Mouse (Mus musculus): ENCODE measurements around the gene Limd1.

Limd1 gene

DNA sequence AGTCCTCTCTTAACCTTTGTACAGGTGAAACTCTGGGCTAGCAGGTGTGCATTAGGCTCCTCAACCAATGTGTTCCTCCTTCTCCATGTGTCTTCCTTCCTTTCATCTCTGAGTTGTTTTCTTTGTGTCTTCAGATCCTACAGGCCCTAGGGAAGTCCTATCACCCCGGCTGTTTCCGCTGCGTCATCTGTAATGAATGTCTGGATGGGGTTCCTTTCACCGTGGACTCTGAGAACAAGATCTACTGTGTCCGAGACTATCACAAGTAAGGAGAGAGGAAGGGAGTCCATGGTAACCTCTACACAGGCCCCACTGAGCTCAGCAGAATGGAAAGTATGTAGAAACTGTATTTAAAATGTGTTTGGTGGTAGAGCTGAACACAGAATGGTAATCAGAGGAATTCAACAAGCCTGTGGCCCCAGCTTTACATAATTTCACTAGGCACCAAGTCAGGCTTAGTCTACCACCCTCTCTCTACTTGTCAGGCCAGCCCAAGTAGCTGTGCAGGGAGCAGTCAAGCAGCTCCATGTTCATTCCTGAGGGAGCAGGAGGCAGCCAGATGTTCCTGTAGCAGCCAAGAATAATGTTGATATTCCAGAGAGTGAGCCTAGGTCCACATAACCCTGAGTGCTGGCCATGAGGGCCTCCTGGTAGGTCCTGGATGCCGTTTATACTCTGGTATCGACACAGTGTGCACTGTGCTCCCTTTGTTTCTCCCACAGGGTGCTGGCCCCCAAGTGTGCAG lies 38.3 kb downstream of the Limd1 start:
- DNase-seq (ENCODE audit: low read depth, low spot score), result no peak

DNA sequence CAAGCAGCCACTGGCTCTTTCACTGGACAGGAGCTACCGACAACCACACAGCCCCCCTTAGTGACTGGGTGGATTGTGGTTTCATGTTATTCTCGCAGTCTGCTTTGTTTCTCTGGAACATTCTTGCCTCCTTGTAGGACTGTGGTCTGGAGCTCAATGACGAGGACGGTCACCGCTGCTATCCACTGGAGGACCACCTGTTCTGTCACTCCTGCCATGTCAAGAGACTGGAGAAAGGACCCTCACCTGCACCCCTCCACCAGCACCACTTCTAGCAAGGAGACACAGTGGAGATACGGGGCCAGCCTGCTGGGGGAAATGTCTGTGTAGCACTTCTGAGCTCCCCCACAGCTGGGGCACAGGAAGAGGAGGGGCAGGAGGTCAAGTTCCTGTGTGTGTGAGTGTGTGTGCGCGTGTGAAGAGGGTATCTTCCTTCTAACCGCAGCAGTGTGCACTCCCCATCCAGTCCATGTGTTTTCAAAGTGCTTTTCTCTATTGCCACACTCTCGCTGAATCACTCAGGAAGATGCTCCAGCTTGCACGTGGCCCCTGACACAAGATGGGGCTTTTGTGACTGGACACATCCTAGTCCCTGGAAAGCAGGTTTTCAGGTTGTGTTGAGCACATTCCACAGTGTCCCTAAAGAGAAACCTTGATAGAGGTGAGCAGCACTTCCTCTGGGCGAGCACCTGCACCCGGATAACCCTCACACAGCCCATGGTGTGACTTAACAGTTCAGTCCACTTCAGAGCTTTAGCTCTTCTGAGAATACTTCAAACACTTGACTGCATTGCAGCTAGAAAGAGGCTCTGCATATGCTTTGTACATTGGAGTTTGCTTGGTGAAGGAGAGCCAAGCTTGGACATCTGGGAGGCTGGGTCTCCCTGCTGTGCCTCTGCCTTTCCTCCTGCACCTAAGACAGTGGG lies 40.7 kb downstream of the Limd1 start:
- DNase-seq (ENCODE audit: low read depth, low spot score), result no peak

DNA sequence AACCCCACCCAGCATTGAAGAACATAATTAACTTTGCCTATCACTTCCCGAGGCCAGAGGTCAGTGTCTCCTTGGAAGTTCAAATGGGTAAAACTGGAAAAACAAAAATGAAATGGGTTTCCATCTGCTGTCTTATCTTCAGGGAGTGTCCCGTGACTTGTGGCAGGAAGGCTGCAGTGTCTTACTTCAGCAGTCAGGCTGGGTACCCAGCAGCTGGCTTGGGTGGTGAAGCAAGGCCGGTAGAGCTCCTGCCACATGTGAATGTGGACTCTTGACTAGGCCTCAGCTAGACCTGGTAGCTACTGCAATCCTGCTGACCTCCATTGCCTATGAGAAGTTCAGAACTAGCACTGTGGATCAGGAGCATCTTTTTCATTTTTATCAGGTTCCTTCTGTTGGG lies 42.2 kb downstream of the Limd1 start:
- no peak for DNase-seq (ENCODE audit: low read depth, low spot score)

DNA sequence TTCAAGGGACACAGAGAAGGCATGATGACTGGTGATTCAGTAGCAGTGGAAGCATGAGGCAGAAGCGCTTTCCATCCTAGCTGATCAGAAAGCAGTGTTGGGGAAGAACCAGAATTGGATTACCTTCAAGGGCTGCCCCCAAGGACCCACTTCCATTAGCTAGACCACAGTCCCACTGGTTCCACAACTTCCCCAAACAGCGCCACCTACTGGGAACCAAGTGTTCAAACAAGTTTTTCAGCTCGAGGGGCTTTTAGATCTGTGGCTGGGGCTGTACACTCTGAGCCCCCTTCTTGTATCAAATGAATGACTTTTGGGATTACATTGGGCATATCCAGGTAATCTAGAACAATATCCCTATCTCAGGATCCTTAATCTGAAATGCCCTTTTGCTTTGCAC lies 45.2 kb downstream of the Limd1 start:
- DNase-seq (ENCODE audit: low read depth, low spot score), result peak; percentile 59

DNA sequence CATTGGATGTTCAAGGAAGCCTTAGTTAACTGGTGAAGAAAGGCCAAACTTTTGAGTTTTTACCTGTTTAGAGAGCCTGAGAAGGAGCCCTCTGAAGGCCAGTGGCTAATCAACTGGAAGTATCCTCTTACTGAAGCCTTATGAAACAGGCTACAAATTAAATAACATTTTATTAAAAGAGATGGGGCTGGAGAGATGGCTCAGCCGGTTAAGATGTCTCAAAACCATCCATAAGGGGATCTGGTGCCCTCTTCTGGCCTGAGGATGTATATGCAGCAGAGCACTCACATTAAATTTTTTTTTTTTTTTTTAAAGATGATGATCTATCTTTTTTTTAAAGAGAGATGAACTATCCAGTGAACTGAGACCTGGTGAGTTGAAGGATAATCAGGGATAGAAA lies 46.6 kb downstream of the Limd1 start:
- DNase-seq (ENCODE audit: low read depth, low spot score), result peak; percentile 65

DNA sequence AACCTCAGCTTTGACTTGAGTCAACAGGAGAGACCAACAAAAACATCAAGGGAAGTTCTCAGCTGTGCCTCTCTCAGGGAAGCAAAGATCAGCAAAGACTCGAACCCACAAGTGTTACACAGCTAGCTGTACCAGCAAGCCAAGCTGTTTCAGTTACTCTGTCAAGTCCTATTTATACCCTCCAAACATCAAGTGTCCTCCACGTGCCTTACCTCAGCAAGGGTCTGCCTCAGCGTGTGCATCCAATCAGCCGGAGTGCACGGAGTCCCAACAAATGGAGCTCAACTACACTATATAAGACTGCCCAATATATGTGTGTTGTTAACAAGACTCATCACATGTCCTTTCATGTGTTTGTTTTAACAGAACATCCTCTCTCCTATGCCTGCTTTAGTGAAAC lies 48.0 kb downstream of the Limd1 start:
- no peak for DNase-seq (ENCODE audit: low read depth, low spot score)

DNA sequence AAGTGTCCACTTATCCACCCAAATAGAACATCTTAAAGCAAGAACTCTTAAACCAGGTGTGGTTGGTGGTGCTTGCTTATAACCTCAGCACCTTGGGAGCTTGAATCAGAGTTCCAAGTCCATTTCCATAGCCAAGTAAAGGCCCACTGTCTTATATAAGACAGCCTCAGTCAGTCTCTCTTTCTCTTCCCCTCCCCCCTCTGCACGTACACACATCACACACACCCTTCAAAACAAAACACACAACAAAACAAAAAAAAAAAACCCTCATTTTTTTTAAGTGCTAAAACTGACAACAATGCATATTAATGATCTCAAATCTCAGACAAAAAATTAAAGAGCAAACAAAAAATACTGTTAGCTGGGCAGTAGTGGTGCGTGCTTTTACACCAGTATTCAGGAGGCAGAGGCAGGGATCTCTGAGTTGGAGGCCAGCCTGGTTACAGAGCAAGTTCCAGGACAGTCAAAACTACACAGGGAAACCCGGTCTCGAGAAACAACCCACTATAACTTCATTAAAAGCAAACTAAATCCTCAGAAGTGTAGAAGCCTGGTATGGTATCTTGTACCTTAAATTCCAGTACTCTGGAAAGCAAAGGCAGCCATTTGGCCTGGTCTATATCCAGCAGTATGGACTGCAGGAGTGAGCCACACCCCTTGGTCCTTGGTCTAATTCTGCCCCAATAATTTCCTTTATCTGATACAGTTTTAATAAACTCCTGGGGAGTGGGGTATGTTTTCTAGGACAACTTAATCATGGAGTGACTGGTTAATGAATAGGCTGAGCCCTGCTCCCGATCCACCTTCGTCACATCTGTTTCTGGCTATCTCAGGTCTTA lies 49.8 kb downstream of the Limd1 start:
- peak; percentile 46 for DNase-seq (ENCODE audit: low read depth, low spot score)

DNA sequence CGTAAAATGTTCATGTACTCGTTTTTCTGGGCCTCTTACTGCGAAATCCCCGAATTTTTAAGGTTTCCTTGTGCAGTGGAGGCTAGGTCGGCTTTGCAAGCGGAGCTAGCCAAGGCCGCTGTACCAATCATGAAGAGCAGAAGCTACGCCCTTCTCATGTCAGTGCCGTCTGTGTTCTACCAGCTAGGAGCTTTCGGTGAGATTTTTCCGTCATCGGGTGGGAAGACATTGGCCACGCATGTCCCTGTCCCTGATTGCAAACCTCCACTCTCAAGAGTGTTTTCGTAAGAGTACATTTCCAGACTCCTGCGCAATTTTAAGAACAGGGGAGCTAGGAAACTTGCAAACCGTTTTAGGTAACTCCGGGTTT lies 50.4 kb downstream of the Limd1 start:
- no peak for DNase-seq (ENCODE audit: low read depth, low spot score)

DNA sequence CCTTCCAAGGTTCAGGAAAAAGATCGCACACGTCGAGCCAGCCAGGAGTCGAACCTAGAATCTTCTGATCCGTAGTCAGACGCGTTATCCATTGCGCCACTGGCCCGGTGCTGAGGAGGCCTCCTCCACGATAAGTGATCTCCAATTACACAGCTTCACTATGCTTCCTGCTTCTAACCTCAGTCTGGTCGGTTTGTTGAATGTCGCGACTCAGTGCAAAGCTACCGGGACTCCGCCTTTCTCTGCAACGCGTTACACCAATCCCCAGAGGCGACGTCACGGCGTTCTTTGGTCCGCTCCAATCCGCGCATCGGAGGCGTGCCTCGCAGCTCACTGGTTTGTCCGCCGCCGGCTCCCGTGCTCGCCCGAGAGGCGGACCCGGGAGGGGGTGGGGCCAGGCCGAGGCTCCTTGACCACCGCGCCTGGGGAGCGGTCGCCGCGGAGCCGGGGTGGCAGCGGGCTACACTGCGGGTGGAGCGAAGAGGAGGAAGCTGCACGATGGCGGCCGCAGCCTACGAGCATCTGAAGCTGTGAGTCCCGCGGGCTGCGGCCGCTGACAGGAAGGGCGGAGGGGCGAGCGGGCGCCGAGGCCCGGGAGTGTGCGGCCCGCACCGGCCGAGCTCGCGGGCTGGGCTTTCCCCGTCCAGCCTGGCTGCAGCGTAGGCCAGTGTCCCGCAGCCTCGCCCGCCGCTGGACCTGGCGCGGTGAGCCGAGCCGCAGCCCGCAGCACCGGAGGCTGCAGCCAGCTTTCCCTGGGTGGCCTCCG lies 51.1 kb downstream of the Limd1 start, which contains the start of gene Sacm1l:
Gene Sacm1l (plus strand): TSS at position 368 of the 766 bp plus-strand sequence.
- DNase-seq (ENCODE audit: low read depth, low spot score), result peak; percentile 99

DNA sequence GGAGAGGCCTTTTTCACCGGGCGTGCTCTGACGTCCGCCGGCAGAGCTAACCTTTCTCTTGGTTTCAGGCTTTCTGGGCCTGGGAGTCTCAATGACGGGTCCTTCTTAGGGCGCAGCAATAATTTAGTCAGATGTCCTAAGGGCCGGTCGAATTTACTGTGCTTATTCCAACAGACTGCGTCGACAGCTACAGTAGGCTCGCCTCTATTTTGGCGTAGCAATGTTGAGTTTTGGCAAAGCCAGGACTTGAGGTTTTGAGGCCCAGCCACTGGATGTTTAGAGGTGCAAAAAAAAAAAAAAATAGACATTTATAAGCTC lies 51.6 kb downstream of the Limd1 start:
- DNase-seq (ENCODE audit: low read depth, low spot score), result peak; percentile 58

DNA sequence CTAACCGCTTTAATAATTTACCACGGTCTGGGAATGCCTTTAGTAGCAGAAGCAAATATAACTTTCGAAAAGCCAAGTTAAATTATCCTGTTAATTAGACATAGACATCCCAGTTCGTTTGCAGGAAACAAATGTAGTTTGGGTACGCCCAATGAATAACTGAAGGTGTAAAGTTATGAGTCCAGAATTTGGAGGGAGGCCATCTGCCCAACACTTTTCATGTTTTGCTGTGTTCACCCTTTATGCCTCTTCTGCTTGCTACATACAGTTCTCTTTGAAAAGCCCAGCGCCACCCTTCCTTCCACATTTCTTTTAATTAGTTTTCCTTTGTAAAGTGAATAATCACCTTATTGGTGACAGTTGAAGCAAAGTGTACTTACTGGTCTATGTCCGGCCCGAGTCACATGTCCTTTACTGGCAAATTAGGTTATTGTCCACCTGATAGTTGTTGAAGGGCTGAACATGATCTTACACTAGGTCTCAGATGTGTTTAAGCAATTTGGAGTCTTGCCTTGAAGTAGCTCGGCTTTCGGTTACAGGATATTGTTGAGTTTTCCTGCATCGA lies 52.1 kb downstream of the Limd1 start:
- no peak for DNase-seq (ENCODE audit: low read depth, low spot score)

DNA sequence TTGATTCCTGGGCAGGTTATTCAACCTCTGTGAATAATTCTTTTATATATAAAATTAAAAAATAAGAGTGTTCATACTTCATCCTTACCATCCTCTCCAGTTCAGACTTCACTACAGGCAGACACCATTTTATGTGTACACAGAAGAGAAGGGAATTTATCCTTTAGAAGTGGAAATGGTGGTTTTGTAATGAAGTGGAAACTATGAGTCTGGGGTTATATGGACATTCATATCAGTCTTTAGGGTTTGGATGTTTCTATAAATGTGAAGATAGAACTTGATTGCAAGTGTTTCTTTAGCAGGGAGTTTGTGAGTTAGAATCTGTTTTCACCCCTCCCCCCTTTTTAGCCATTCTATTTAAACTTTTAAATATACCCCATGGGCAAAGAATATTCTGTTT lies 52.7 kb downstream of the Limd1 start:
- DNase-seq (ENCODE audit: low read depth, low spot score), result no peak

DNA sequence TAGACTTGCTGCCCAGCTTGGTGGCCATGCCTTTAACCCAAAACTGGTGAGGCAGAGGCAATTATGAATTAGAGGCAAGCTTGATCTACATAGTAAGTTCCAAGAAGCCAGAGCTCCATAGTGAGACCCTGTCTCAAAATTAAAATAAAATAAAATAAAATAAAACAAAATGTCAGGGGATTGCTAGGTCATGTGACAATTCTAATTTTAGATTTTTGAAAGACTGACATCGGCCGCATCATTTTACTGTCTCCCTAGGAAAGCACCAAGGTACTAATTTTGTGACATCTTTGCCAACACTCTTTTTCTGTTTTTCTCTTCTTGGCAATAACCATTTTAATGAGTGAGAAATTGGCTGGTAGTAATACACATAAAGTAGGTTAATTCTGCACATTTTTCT lies 58.1 kb downstream of the Limd1 start:
- no peak for DNase-seq (ENCODE audit: low read depth, low spot score)

DNA sequence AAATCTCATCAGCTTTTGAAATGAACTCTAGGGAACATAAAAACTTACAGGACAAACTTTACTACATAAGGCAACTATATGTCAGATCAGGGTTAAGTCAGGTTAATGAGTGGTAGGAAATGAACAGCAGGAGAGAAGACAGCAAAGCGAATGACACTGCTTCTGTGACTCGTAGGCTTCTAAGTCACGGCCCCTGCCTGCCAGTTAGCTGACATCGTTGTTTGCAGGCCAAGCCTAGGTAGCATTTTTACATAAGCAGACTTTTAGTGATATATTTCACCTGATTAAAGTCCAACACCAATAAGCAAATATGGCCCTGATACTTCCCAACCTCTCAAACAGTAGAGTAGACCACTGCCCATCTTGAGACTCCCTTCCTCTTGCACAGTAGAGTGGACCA lies 59.7 kb downstream of the Limd1 start:
- no peak for DNase-seq (ENCODE audit: low read depth, low spot score)

DNA sequence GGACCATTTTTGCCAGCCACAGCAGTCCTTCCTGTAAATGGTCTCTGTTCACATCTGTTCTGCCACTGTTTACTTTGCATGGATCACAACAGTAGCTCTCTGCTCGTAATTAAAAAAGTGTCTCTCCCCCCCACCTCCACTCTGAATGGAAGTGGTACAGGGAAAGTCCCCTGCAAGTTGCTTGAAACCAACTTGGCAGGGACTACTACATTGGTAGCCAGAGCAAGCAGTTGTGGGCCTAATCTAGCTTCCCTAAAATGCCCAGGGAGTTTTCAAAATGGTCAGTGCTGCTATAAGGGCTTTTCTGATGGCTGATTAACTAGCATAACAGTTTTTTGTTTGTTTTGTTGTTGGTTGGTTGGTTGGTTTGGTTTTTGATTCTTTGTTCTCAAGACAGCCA lies 60.6 kb downstream of the Limd1 start:
- no peak for DNase-seq (ENCODE audit: low read depth, low spot score)

DNA sequence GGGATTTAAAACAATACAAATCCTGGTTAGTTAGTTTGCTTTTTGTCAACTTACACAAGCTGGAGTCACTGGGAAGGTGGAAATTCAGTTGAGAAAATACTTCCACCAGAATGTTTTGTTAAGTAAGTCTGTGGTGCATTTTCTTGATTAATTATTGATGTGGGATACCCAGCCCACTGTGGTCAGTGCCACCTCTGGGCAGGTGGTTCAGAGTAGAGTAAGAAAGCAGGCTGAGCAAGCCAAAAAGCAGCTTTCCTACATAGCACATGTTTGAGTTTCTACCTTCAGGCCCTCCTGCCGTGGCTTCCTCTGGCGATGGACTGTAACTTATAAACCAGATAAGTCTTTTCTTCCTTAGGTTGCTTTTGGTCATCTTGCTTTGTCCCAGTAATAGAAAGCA lies 61.3 kb downstream of the Limd1 start:
- DNase-seq (ENCODE audit: low read depth, low spot score), result no peak

DNA sequence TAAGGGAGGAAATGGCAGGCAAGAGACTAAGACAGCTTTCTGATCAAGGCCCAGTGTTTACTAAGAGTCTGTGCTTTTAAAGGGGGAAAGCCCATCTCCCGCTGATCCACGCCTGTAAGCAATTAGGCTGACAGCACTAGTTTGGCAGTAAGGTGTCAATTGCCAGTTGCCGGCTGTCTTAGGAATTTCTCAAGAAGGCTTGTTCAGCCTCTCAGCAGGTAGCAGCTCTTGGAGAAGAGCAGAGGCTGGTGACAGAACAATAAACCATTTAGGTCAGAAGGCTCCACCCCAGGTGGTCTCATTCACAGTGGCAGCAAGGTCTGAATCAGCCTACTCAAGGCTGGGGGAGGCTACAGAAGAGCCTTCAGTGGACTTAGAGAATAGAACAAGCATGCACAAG lies 76.1 kb downstream of the Limd1 start:
- DNase-seq (ENCODE audit: low read depth, low spot score), result peak; percentile 95

Measured in R1 (cell line).